Mouse (Mus musculus) ovary, adult 2 months (tissue): ENCODE results near the gene Scaf11. TPM values are rescaled to one million over a fixed set of nuclear protein-coding genes. Genes with fewer than 3 reads are reported as not detected.

Source experiments
- polyA plus RNA-seq: library from polyadenylated mRNA; depleted of rRNA; stranded (reverse); fragments of >200 nt; gene quantifications from 2 replicates; pipeline ENCODE4 v1.2.3, GENCODE M21; 2012; rRNA removed

The Scaf11 gene
- 29.8 and 32.9 TPM in 2 replicates for polyA plus RNA-seq

DNA sequence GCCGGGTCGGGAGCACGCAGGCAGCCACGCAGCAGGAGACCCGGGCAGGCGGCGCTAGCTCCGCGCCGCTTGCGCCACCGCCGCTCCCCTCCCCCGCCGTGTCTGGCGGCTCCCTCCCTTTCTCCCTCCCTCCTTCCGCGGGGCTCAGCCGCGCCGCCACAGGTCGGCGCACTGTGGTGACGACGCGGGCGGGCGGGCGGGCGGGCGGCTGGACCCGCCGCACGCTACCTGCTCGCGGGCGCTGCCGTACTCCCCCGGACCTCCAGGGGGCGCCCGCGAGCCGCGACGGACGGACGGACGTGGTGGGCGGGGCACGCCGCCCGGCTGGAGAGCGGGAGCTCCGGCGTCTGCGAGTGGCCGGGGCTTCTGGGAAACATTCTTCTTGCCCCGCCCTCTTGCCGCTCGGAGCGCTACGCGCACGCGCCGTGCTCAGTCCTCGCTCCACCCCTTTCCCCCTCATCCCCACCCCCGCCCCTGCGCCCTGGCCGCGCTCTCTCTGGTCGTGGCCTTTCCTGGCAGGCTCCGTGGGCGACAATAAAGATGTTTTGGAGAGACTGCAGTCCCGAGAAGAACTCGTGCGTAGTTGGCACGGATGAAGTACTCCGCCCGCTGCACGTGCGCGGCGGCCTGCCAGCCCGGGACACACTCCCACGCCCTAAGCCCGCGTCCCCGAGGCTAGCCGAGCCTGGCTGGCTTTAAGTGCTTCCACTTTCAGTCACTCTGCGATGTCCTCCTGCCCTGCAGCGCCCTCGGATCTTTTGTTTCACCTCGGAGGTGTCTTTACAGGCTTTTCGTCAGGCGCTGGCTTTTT lies at the start of gene Scaf11:
Gene Scaf11 (minus strand): TSS at position 114 of the 811 bp plus-strand sequence.

Other genes starting within 250 kb of the Scaf11 start
- 23.6 and 34.2 TPM in 2 replicates for gene Arid2, start 173.3 kb downstream of the Scaf11 start, polyA plus RNA-seq
- 79.8 and 83.8 TPM in 2 replicates for gene Slc38a1, start 182.1 kb upstream of the Scaf11 start, polyA plus RNA-seq
- gene Slc38a2, start 238.9 kb upstream of the Scaf11 start, polyA plus RNA-seq: 32.8 and 39.2 TPM in 2 replicates